Mouse (Mus musculus): ENCODE measurements around the gene Phc2. TPM values are rescaled to one million over a fixed set of nuclear protein-coding genes. Genes with fewer than 3 reads are reported as not detected.
A peak's percentile ranks its signal among the peaks of the same experiment; 100 is the strongest.

Gene Phc2
- total RNA-seq, 2 experiments from 2014 or later: 36.1 to 48.5 TPM

DNA sequence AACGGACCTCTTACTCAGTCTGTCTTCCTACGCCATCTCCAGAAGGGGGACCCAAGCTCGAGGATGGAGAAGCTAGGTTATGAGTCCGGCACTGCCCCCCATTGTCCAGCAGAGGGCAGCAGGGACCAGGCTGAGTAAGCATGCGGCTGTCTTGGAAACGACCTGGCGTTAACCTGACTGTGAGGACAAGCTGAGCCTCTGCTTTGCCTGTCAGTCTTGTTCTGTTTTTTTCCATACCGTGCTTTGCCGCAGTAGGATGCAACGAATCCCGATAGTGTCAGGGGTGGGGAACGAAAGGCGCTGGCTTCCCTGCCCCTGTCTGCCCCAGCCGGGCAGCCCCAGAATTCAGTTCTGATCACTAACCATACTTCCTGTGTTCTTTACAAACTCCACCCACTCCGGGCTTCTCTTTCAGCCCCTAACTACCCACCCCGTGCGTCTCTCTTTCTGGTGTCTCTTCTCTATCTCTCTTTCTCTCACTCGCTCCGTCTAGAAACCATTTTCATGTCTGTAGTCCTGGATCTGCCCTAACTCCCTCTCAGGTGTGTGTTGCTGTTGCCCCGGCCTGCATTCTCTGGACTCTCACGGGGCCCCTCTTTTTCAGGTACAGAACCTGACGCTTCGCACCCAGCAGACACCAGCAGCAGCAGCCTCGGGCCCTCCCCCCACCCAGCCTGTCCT, 57.1 kb downstream of the Phc2 start:
- DNase-seq (ENCODE audit: low spot score): peak; percentile 79
- intact Hi-C loops (cut with DNase I): loop anchor here (1.0 to 5.0 kb wide), 3 partner anchors 46 to 146 kb away; partner anchors contain the start of gene A3galt2

DNA sequence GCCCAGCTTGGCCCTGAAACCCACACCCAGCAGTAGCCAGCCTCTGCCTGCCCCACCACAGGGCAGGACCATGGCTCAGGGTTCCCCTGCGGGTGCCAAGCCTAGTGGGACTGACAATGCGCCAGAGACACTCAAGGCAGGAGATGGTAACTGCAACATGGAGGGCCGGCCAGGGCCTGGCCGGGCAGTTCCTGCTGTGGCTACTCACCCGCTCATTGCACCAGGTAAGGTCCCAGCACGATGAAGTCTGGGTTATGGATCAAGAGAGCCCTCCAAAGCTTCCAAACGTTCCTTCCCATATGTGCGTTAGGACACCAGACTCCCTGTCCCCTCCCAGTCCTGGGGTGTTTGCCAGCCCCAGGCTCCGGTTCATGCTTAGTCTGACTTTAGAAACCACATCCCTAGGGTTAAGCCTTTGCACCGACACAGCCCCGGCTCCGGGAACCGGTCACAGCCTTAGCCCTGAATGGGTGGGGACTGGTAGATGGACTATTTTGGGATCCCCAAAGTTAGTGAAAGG, 57.7 kb downstream of the Phc2 start:
- intact Hi-C loops (cut with DNase I): loop anchor here (5.0 kb wide), 1 partner anchor 45 kb away; the partner anchor contains the start of gene A3galt2
- no peak for DNase-seq (ENCODE audit: low spot score)

DNA sequence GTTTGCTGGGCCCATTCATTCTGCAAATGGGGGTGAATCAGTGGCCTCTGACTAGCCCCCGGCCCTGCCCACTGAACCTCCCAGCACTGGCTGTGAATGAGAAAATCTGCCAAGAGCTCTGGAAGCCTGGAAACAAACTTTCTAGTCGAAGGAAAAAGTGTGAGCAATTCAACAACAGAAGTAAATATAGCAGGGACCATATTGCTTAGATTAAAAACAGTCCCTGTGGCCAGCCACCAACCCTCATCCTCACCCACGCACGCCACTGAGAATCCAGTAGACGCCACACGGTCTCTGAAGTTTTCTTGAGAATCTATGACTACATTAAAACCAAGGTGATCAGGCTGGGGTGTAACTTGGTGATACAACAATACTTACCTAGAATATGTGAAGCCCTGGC, 58.4 kb downstream of the Phc2 start:
- intact Hi-C loops (cut with DNase I): loop anchor here (5.0 kb wide), 1 partner anchor 44 kb away; the partner anchor contains the start of gene A3galt2
- no peak for DNase-seq (ENCODE audit: low spot score)

DNA sequence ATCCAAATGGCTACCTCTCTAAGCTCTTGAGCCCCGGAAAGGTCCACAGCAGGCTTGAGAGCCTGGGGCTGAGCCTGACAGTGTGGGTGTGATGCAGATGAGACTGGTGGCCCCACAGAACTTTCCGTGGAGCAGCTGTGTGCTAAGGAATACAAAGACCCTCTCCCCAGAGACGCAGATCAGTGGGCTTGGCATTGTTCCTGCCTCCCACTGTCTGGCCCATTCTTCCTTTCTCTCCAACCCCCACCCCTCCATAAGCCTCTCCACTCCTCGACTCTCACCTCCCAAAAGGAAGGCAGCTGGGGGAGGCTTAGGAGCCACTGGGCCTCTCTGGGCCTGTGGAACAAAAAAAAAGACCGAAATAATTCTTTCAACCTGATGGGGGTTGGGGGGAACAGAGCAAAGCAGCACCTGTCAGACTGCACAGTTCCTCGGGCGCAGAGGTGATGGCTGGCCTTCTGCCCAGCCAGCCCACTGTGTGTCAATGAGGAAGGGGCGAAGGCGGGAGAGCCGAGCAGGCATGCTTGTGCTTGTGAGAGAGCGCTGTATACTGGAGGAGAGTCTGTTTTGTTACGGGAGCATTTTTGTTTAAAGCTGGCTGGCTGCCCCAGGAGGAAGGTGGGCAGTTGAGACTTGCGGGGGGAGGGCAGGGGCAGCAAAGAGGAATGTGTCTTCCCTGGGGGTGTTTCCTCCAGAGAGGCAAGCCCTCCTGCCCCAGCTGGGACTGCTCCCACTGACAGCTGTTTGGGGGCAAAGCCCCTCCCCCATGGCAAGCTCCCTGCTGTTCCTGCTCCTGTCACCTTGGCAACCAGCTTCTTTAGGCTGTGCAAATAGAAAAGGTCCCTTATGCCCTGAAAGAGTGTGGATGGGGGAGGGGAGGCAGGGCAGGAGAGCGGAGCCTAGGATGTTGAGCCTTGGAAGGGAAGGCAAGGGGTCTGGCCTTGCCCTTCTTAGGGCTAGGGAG, 61.0 kb downstream of the Phc2 start:
- intact Hi-C loops (cut with DNase I): no loop called here
- no peak for DNase-seq (ENCODE audit: low spot score)

DNA sequence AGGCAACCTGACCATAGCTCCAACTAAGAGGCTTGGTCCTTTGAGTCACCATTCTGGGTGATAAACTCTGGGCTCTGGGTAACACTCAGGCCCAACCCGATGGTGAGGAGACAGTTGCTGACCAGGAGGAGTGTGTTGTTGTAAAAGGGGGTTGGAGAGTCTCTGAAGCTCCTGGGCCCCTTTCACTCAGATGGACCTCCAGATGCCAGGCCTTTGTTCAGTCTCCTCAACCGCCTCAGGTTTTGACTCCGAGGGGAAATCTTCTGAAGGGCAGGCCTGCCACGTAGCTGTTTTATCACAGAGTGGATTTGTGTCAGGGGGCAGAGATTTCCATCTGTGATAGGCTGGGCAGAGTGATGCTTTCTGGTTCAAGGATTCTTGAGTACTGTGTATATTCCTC, 61.8 kb downstream of the Phc2 start:
- DNase-seq (ENCODE audit: low spot score): no peak
- intact Hi-C loops (cut with DNase I): no loop called here

DNA sequence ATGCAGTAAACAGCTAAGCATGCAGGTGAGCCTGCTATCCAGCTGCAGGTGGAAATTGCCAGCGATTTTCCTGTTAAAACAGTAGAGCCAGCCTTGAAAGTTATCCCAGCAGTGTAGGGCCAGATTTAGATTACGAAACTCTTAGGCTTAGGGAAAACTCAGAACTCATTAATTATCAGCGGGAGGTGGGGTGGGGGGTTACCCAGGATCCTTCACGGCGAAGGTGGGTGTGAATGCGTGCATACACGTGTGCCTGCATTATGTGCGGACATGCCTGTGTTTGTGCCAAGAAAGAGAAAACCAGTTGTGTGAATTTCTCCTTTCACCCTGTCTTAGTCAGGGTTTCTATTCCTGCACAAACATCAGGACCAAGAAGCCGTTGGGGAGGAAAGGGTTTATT, 62.2 kb downstream of the Phc2 start:
- intact Hi-C loops (cut with DNase I): no loop called here
- no peak for DNase-seq (ENCODE audit: low spot score)

DNA sequence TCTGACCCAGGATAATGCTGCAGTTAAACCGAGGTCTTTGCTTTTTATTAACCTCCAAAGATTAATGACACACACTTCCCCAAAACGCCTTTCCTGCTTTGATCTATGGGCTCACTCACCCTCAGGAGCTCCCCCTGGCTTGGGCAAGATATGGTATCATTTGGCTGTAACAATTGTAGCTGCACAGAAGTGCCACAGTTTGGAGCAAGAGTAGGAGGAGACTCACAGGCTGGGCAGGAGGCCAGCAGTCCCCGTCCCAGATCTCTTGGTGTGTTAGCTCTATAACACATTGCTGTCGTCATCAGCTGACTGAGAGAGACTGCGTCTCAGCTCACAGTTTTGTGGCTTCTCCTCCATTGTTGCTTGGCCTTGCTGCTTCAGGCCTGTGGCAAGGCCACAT, 65.6 kb downstream of the Phc2 start:
- intact Hi-C loops (cut with DNase I): no loop called here
- DNase-seq (ENCODE audit: low spot score): no peak

DNA sequence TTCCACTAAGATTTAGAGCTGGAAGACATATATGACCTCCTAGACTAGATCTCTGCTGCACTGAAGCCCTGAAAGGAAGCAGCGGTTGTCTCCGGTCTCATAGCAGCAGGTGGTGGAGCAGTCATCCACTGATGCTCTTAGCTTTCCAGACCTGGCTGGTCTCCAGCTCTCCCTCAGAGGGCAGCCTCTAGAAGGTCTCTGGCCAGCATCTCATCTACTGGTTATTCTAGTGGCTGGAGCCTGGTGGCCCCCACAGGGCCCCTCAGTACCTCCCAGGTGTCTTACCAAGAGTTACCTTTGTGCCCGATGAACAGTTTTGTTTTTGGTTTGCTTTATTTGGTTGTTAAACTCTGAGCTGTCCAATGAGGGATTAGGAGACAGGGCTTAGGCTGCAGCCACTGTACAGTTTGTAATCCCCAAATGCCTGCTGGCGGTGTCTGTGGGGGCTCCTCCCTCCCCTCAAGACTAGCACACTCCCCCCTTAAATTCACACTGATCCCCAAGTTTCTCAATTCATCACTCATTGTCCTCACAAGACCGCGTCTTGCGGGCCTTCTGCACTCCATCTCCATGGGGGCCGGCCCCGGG, 66.7 kb downstream of the Phc2 start:
- intact Hi-C loops (cut with DNase I): no loop called here
- DNase-seq (ENCODE audit: low spot score): no peak

DNA sequence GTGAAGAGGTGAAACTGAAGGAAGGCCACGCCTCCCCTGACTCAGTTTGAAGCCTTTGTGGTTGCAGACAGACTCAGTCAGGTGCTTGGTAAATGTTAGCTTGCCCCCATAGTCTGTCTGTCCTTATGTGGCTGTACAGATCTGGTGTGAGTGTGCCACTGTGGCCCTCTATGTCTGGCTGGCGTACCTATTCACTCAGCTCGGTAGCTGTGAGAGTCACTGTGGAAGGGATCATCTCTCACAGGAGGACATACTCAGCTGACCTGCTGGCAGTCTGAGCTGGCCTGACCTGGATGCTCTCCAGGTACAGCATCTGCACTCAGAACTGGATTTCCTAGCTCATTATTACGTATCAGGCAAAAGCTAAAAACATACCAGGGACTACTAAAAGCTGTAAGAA, 67.3 kb downstream of the Phc2 start:
- no peak for DNase-seq (ENCODE audit: low spot score)
- intact Hi-C loops (cut with DNase I): no loop called here

DNA sequence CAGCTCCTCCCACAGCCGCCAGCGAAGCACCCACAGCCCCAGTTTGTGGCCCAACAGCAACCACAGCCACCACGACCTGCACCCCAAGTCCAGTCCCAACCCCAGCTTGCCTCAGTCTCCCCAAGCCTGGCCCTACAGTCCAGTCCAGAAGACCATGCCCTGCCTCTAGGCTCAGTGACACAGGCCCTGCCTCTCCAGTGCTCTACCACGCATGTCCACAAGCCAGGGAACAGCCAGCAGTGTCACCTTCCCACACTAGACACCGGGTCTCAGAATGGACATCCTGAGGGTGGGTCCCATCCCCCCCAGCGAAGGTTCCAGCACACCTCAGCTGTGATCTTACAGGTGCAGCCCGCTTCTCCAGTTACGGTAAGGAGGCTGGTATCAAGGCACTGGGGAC, 68.4 kb downstream of the Phc2 start:
- DNase-seq (ENCODE audit: low spot score): no peak
- intact Hi-C loops (cut with DNase I): no loop called here

DNA sequence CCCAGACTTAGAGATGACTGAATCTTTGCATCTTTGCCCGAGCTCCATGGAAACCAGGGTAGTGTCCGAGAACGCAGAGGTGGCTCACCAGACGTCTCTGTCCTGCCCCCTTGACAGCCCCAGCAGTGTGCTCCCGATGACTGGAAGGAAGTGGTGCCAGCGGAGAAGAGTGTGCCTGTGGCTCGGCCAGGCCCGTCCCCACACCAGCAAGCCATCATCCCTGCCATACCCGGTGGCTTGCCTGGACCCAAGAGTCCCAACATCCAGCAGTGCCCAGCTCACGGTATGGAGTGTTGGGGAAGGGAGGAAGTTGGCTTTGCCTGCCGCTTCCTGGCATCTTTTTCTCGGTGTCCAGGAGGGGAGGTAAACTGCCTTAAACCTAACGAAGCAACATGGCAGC, 68.9 kb downstream of the Phc2 start:
- DNase-seq (ENCODE audit: low spot score): no peak
- intact Hi-C loops (cut with DNase I): no loop called here

DNA sequence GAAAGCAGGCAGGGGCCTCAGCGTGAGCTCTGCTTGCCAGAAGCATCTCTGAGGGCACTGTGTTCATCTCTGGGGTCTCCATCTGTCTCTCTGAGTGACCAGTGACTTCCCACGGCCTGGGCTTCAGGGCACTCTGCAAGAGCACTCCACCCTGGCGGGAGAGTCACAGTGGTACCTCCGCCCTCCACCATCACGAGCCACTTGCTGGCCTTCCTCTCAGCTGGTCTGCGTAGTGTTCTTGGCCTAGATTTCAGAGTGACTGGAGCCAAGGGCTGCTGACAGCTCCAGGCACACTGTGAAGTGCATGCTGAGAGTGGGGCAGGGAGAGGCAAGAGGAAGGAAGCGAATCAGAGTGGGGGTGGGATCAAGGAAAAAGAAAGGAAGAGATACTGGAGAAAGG, 69.6 kb downstream of the Phc2 start:
- intact Hi-C loops (cut with DNase I): no loop called here
- DNase-seq (ENCODE audit: low spot score): peak; percentile 56

DNA sequence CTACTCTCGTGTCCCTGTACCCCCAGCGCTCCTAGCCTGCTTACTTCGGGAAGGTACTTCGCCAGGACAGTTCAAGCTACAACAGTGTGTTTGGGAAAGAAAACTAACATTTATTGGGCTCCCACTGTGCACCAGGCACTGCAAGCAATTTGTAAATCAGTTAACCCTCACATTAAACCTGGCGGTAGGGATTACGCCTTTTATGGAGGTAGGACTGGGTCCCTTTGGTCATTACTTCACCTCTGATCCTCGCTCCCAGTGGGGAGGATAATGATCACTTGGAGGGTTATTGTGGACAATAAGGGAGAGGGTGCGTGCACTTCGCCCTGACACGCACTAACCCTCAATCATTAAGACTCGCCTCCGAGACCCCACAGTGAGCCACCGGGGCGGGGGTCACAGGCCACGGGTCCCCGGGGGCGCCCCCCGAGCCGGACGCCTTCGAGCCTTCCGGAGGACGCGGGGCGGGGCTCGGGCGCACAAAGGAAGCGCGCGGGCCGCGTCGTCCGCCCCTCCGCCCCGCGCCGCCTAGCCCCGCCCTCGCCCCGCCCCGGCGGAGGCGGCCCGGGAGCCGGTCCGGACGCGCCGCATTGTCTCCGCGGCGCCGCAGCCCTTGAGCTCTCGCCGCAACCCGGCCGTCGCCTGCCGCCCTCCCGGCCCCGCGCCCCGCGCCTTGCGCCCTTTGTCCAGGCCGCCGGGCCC, 72.7 kb downstream of the Phc2 start:
- peak; percentile 79 for DNase-seq (ENCODE audit: low spot score)
- intact Hi-C loops (cut with DNase I): no loop called here

DNA sequence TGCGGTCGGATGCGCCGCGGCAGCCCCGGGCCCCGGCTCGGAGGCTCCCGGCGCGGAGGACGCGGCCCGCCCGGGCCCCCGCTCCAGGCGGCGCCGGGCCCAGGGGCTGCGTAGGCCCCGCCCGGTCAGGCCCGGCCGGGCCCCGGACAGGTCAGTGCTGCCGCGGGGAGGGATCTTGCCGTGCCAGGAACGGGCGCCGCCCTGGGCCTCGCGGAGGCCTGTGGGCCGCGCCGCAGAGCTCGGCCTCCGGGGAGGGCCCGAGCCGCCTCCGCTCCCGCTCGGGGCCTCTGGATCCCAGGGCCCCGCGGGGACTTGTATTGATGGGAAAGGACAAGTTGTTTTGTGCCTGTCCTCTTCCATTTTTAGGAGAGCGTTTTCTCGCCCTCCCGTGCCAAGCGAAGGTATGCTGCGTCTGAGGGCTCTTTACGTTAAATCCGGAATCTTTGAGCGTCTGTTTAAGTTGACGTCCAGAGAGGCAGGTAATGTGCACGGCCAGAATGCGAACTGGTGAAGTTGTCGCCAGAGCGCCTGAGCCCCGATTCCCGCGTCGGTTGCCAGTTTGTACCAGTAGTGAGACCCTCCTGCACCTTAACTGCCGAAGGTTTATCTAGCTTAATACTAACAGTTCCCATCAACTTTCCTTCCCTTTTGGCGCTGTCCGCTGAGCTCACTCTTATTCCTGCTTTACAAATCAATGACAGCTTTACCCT, 73.4 kb downstream of the Phc2 start:
- peak; percentile 56 for DNase-seq (ENCODE audit: low spot score)
- intact Hi-C loops (cut with DNase I): no loop called here

DNA sequence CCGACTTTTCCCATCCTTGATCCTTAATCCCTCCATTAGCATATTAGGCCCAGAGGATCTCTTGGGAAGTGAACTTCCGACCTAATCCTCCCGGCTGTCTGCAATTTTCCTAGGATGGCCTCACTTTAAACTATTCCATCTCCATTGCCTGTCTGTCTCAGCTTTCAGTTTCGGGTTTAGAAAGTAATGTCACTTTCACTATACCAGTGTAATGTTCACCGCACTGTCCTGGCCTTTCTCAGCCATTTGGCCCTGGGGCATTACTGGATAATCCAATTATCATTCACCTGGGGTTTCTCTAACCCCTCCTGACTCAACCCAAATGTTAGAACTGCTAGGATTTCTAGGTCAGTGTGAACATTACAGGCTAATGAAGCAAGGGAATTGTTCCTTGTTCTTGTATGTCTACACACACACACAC, 73.9 kb downstream of the Phc2 start:
- intact Hi-C loops (cut with DNase I): no loop called here
- no peak for DNase-seq (ENCODE audit: low spot score)

DNA sequence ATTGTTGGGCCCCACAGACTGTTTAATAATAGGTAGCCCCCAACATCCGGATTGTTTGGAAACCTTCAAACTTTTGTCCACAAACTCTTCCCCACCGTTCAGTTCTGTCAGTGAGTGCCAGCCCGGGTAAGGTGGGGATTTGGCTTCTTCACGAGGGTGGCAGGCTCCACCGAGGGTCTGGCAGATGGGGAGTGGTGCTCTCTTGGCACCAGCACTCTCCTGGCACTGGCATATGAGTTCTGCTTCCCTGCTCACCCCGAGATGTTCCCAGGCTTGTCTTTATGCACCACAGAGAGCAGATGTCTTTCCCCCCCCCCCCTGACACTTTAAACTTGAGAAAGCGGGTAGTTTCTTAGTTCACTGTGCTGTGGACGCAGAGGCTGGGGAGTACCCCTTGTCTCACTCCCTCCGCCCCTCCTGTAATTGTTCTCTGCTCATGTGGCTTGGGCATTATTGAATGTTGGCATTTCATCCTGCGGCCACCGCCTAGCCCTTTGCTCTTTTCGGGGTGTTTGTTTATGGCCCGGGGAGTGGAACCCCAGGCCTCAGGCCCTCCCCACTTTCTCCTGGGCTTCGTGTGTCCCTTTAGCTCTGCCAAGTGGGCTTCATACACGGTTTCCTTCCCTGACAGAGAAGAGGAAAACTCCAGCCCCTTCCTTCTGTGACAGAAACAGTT, 74.7 kb downstream of the Phc2 start:
- no peak for DNase-seq (ENCODE audit: low spot score)
- intact Hi-C loops (cut with DNase I): no loop called here

DNA sequence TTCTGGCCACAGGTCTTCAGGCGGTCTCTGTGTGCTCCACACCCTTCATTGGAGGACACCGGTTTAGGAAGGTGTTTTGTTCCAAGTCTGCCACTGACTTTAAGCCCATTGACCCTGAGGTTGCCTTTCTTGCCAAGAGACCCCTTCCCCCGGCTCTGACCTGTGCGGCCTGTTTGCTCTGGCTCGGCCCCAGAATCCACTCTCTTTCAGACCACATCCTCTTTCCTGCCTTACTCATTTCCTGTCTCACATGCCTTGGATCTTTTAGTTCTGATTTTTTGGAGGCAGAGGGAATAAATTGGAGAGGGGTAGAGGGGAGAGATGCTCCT, 75.2 kb downstream of the Phc2 start:
- no peak for DNase-seq (ENCODE audit: low spot score)
- intact Hi-C loops (cut with DNase I): no loop called here

DNA sequence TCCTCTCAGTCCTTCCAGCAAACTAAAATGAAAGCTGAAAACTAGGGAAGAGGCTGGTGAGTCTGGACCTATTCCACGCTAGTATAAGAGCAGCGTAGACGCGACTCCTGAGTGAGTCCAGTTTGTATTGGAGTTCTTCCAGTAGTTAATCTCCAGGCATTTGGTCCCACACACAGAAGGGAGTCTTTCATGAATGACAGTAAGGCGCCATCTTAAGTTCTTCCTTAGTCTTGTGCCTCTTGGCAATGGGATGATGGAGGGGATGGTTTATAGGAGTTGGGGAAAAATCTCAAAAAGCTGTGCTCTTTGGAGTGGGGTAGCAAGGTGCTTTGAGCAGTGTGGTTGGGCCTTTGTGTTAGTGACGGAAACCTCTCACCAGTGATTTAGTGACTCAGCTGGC, 75.8 kb downstream of the Phc2 start:
- DNase-seq (ENCODE audit: low spot score): no peak
- intact Hi-C loops (cut with DNase I): no loop called here

DNA sequence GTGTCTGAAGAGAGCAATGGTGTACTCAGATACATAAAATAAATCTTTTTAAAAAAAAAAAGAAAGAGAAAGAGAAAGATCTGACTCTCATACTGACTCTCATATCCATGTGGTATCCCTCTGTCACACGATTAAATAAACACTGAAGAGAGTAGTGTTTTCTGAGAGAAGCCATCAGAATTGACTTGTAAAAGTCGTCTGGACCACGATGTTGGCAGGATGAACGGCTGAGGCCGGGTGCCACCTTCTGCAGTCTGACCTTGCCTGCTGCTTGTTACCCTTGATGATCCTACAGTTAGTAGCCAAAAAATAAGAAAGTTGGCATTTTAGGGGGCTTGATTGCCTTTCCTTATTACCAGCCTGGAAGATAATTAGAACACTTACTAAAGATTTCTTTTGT, 78.3 kb downstream of the Phc2 start:
- intact Hi-C loops (cut with DNase I): no loop called here

More for the DNA sequence above, 78.3 kb downstream of the Phc2 start:
- no peak for DNase-seq (ENCODE audit: low spot score)

All from heart, postnatal 25 days (tissue).